ENCODE assay signal across 16 mouse cellular contexts in the genomic region with DNA sequence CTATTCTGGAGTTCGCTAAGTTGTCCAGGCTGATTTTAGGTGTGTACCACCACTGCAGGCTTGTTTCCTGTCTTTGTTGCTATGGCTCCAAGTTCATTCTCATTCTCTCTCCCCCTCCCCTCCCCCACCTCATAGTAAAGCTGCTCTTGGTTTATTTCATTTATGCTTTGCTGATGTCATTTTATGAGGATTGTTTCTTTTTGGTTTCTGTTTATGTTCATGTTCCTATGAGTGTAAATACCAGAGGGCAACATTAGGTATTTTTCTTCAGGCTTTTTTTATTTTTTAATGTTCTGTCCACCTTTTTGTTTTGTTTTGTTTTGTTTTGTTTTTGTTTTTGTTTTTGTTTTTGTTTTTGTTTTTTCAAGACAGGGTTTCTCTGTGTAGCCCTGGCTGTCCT. TPM values are rescaled to one million over a fixed set of nuclear protein-coding genes. Genes with fewer than 3 reads are reported as not detected.
DNase-seq lines count a peak whose midpoint lies in the region; ATAC-seq and TF ChIP-seq lines count a peak whose summit lies in the region.
"Had no signal": no experiment of that assay in that cellular context is flagged by ENCODE, and none has a peak within 500 bp of the region (broad histone marks: within the 10 kb centered on the region; RNA-seq: fewer than 3 reads in every experiment).

A gene (minus strand): TSS at position 101 of the 400 bp plus-strand sequence.

- no peak for TF ChIP-seq EP300 in stomach, postnatal 0 days (optimal IDR thresholded peaks at IDR 0.05)

- ATAC-seq in CD4-positive, CD25-positive, alpha-beta regulatory T cell, adult 4 months, result no peak
- no peak for ATAC-seq in midbrain, embryonic 11.5 days (ENCODE audit: low FRiP score)
- no peak for ATAC-seq in liver, embryonic 13.5 days (ENCODE audit: low read depth)
- ATAC-seq in stomach, postnatal 0 days (ENCODE audit: low FRiP score, low TSS enrichment), result no peak

- no peak for TF ChIP-seq CTCF in stomach, postnatal 0 days (IDR thresholded peaks at IDR 0.05; ENCODE audit: low read depth)

- H3K36me3 ChIP-seq in midbrain, embryonic 10.5 days, result no peaks in the 10 kb centered on the region
- no peaks in the 10 kb centered on the region for H3K36me3 ChIP-seq in midbrain, embryonic 11.5 days (ENCODE audit: control insufficient read depth, insufficient read depth, low read length)
- H3K36me3 ChIP-seq in liver, embryonic 13.5 days, result no peaks in the 10 kb centered on the region
- H3K36me3 ChIP-seq in stomach, postnatal 0 days (ENCODE audit: control insufficient read depth, insufficient read depth, low read length), result no peaks in the 10 kb centered on the region
- H3K36me3 ChIP-seq: heart, embryonic 15.5 days; liver, embryonic 15.5 days had no signal

- H3K9me3 ChIP-seq in midbrain, embryonic 10.5 days (replicated peaks), result no peaks in the 10 kb centered on the region
- H3K9me3 ChIP-seq in midbrain, embryonic 11.5 days (ENCODE audit: control insufficient read depth, low read length), result no peaks in the 10 kb centered on the region
- no peaks in the 10 kb centered on the region for H3K9me3 ChIP-seq in liver, embryonic 13.5 days (replicated peaks)
- H3K9me3 ChIP-seq in stomach, postnatal 0 days (ENCODE audit: control insufficient read depth, low read length), result no peaks in the 10 kb centered on the region
- H3K9me3 ChIP-seq: heart, embryonic 15.5 days; liver, embryonic 15.5 days had no signal

- no peak within 1 kb of the TSS for H3K4me2 ChIP-seq in midbrain, embryonic 11.5 days
- no peak within 1 kb of the TSS for H3K4me2 ChIP-seq in liver, embryonic 13.5 days
- no peak within 1 kb of the TSS for H3K4me2 ChIP-seq in stomach, postnatal 0 days (replicated peaks; ENCODE audit: low read depth)

- peak within 1 kb of the TSS; percentile 97 for H3K27ac ChIP-seq in midbrain, embryonic 10.5 days (replicated peaks)
- H3K27ac ChIP-seq in midbrain, embryonic 11.5 days (ENCODE audit: low read depth, low read length), result no peak within 1 kb of the TSS
- H3K27ac ChIP-seq in liver, embryonic 13.5 days, result peak within 1 kb of the TSS; percentile 9; the same call in 1 of the 2 replicates
- no peak within 1 kb of the TSS for H3K27ac ChIP-seq in stomach, postnatal 0 days (replicated peaks)

- DNase-seq in CD4-positive, CD25-positive, alpha-beta regulatory T cell, adult 2 months (ENCODE audit: low read depth, low spot score), result peak; percentile 26
- DNase-seq in midbrain, embryonic 10.5 days (ENCODE audit: low spot score), result no peak
- no peak for DNase-seq in midbrain, embryonic 11.5 days (ENCODE audit: low spot score, missing footprints)
- DNase-seq in liver, embryonic 13.5 days, result no peak
- DNase-seq in stomach, postnatal 0 days (ENCODE audit: low spot score), result no peak
- no peak for DNase-seq in urinary bladder, adult 2 months (ENCODE audit: low spot score)
- no peak for DNase-seq in gastrocnemius, adult 18-20 months (ENCODE audit: low spot score)
- DNase-seq: cerebellum, postnatal 10 days; gastrocnemius, adult 2 months; kidney, adult 18-20 months; thymus, postnatal 36 days had no signal

- H3K9ac ChIP-seq in midbrain, embryonic 11.5 days (ENCODE audit: low read length), result no peak within 1 kb of the TSS
- 0 out of 2 replicates have a peak within 1 kb of the TSS, but pooled peaks have one; percentile 87 for H3K9ac ChIP-seq in liver, embryonic 13.5 days
- 0 out of 2 replicates have a peak within 1 kb of the TSS, but pooled peaks have one; percentile 4 for H3K9ac ChIP-seq in stomach, postnatal 0 days (ENCODE audit: low read length)

- WGBS in midbrain, embryonic 10.5 days, result 86% methylated on average over 1 of the region's 1 CpGs
- WGBS in midbrain, embryonic 11.5 days, result 78% methylated on average over 1 of the region's 1 CpGs
- WGBS in liver, embryonic 13.5 days (ENCODE audit: insufficient replicate concordance), result 59% methylated on average over 1 of the region's 1 CpGs
- 65% methylated on average over 1 of the region's 1 CpGs for WGBS in stomach, postnatal 0 days

- H3K27me3 ChIP-seq in midbrain, embryonic 10.5 days (ENCODE audit: low read depth, poor library complexity, severe bottlenecking), result peaks cover under 1% of the 10 kb centered on the region; the same call in 1 of the 2 replicates
- H3K27me3 ChIP-seq in midbrain, embryonic 11.5 days (ENCODE audit: control insufficient read depth, insufficient read depth, low read length), result no peaks in the 10 kb centered on the region
- no peaks in the 10 kb centered on the region; the same call in 1 of the 2 replicates for H3K27me3 ChIP-seq in liver, embryonic 13.5 days
- H3K27me3 ChIP-seq in stomach, postnatal 0 days (ENCODE audit: control insufficient read depth, insufficient read depth, low read length), result no peaks in the 10 kb centered on the region
- H3K27me3 ChIP-seq: heart, embryonic 15.5 days had no signal

- H3K4me1 ChIP-seq in midbrain, embryonic 10.5 days, result peaks cover 54% of the 10 kb centered on the region
- peaks cover 27% of the 10 kb centered on the region for H3K4me1 ChIP-seq in midbrain, embryonic 11.5 days (ENCODE audit: control insufficient read depth, insufficient read depth, low read length)
- H3K4me1 ChIP-seq in liver, embryonic 13.5 days (replicated peaks), result peaks cover 41% of the 10 kb centered on the region
- H3K4me1 ChIP-seq in stomach, postnatal 0 days (replicated peaks; ENCODE audit: control insufficient read depth, insufficient read depth), result peaks cover 5% of the 10 kb centered on the region

- peak within 1 kb of the TSS; percentile 21; the same call in 1 of the 2 replicates for H3K4me3 ChIP-seq in midbrain, embryonic 10.5 days
- H3K4me3 ChIP-seq in midbrain, embryonic 11.5 days (ENCODE audit: low read depth, low read length), result no peak within 1 kb of the TSS
- no peak within 1 kb of the TSS for H3K4me3 ChIP-seq in liver, embryonic 13.5 days (replicated peaks)
- H3K4me3 ChIP-seq in stomach, postnatal 0 days (ENCODE audit: low read depth, low read length), result no peak within 1 kb of the TSS
- H3K4me3 ChIP-seq: gastrocnemius, adult 2 months; heart, embryonic 15.5 days had no signal

RNA-seq across cellular contexts. Expression of the gene that starts here (rescaled TPM):
- not detected for polyA plus RNA-seq in CD4-positive, CD25-positive, alpha-beta regulatory T cell, adult 4 months (2017; shearing (Covaris generic))
- polyA plus RNA-seq in midbrain, embryonic 10.5 days (2016; fragmentation: Nextera tagmentation; extraction: Ambion mirVana), result 0.09 TPM in 1 of 2 replicates, not detected in the other
- not detected in 2 replicates for polyA plus RNA-seq in midbrain, embryonic 11.5 days (2014; fragmentation: Nextera tagmentation; extraction: Ambion mirVana)
- polyA plus RNA-seq in liver, embryonic 13.5 days (2015; fragmentation: Nextera tagmentation; extraction: Ambion mirVana), result not detected in 2 replicates
- 0.11 TPM in 1 of 2 replicates, not detected in the other for polyA plus RNA-seq in stomach, postnatal 0 days (2015; fragmentation: Nextera tagmentation; extraction: Ambion mirVana)
- 0.07 TPM in 1 of 2 replicates, not detected in the other for polyA plus RNA-seq in urinary bladder, adult 2 months (2012; rRNA removed)
- not detected for total RNA-seq in gastrocnemius, adult 18-20 months (2021)
- total RNA-seq: gastrocnemius, adult 2 months; layer of hippocampus, postnatal 25 days had no signal
- polyA plus RNA-seq: liver, embryonic 15.5 days; spleen, adult 2 months had no signal

Comparison
In these comparisons a context has a peak if more than half of its experiments do, and no peak if none do; other contexts are left out.
1. H3K27ac ChIP-seq: peak in midbrain, embryonic 10.5 days (single experiment) and liver, embryonic 13.5 days (single experiment); none in midbrain, embryonic 11.5 days (single experiment) and stomach, postnatal 0 days (single experiment).